Mouse (Mus musculus): Measurements from ENCODE around the gene Fasl. TPM values are rescaled to one million over a fixed set of nuclear protein-coding genes. Genes with fewer than 3 reads are reported as not detected.

Fasl gene
- polyA plus RNA-seq (2015; fragmentation: Nextera tagmentation; extraction: Ambion mirVana), result not detected in 2 replicates

DNA sequence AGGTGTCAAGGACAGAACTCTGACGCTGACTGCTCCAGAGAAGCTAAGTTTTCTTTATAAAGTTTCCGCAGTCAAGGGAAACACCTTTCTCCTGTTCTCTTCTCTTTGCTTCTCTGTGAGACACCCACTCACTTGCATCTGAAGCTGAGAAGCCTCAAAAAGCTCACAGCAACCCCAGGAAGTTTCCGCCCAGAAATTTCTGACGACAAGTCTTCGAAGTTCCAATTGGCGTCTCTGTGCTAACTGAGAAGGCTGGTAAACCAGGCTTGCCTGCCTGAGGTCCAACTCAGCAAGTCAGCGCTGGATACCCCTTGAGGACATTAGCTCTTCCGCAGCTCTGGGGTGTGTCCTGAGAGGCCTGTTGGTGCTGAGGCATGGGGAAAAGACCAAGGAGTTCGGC is at the start of gene Fasl:
Gene Fasl (minus strand): TSS at position 157 of the 400 bp plus-strand sequence.
- no peak within 1 kb of the TSS for H3K27ac ChIP-seq
- ATAC-seq, result no peak
- no peak within 1 kb of the TSS for H3K4me3 ChIP-seq (replicated peaks)
- H3K4me1 ChIP-seq (replicated peaks), result no peaks in the 10 kb centered on the region
- no peaks in the 10 kb centered on the region for H3K36me3 ChIP-seq
- WGBS, result 75% methylated on average over 9 of the region's 9 CpGs
- no peak within 1 kb of the TSS for H3K4me2 ChIP-seq (replicated peaks)
- H3K9me3 ChIP-seq, result no peaks in the 10 kb centered on the region
- H3K9ac ChIP-seq, result no peak within 1 kb of the TSS
- H3K27me3 ChIP-seq (replicated peaks), result no peaks in the 10 kb centered on the region

GRCm38 (mm10) chr1:161826677-161827076 is 38.4 kb upstream of the Fasl start:
- 0 out of 2 replicates have a peak, but pooled peaks cover 7% of the 10 kb centered on the region for H3K36me3 ChIP-seq

DNA sequence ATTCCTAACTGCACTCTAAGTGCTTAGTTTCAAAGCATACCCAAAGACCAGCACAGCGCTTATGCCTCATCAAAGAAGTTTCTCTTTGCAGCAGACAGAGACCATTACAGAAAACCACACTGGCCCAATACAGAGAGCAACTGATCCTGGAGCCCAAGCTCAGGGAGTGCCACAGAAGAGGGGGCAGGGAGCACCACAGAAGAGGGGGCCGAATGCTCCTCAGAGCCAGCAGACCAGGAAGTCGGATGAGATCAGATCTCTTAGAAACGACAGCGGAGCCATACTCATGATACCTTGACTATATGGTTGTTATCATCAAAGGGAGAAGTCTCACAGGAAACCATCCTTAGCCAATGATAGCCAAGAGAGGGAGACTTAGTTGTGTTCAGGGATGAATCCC is 21.1 kb upstream of the Fasl start:
- Histone ChIP-seq H3K9me3 (no peaks in the 10 kb centered on the region), H3K27me3 (replicated peaks) (no peaks in the 10 kb centered on the region), H3K4me3 (replicated peaks) (no peak overlapping the region), H3K9ac (no peak overlapping the region), H3K27ac (no peak overlapping the region), H3K4me1 (replicated peaks) (no peaks in the 10 kb centered on the region), H3K4me2 (replicated peaks) (no peak overlapping the region), H3K36me3 (no peaks in the 10 kb centered on the region)
- WGBS, result 86% methylated on average over 5 of the region's 5 CpGs
- no peak for ATAC-seq

More at GRCm38 (mm10) chr1:161826677-161827076, 38.4 kb upstream of the Fasl start:
- Histone ChIP-seq H3K9me3 (no peaks in the 10 kb centered on the region), H3K27me3 (replicated peaks) (no peaks in the 10 kb centered on the region), H3K4me2 (replicated peaks) (no peak overlapping the region), H3K4me3 (replicated peaks) (no peak overlapping the region), H3K27ac (no peak overlapping the region), H3K9ac (no peak overlapping the region), H3K4me1 (replicated peaks) (no peaks in the 10 kb centered on the region)
- ATAC-seq, result no peak
- 96% methylated on average over 2 of the region's 2 CpGs for WGBS

DNA sequence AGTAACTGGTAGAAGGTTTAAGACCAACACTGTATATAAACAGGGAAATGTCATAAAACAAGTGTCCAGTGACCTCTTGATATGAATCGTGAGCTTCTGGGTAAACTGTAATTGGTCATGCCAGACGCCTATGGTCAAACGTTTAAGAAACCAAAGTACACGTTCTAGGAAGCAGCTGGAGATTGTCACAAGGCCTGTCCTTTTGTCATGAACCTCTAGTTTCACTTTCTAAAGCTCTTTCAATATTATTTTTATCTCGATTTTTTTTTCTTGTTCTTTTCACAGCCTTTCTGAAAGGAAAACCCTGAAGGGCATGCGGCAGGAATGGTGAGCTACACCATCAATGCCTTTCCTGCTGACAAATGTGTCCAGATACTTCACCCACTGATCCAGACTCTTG is 20.7 kb upstream of the Fasl start:
- 43% methylated on average over 6 of the region's 6 CpGs for WGBS
- Histone ChIP-seq H3K27ac (no peak overlapping the region), H3K27me3 (replicated peaks) (no peaks in the 10 kb centered on the region), H3K4me1 (replicated peaks) (no peaks in the 10 kb centered on the region), H3K4me3 (replicated peaks) (no peak overlapping the region), H3K36me3 (no peaks in the 10 kb centered on the region), H3K9me3 (no peaks in the 10 kb centered on the region), H3K4me2 (replicated peaks) (no peak overlapping the region), H3K9ac (no peak overlapping the region)
- ATAC-seq, result no peak

DNA sequence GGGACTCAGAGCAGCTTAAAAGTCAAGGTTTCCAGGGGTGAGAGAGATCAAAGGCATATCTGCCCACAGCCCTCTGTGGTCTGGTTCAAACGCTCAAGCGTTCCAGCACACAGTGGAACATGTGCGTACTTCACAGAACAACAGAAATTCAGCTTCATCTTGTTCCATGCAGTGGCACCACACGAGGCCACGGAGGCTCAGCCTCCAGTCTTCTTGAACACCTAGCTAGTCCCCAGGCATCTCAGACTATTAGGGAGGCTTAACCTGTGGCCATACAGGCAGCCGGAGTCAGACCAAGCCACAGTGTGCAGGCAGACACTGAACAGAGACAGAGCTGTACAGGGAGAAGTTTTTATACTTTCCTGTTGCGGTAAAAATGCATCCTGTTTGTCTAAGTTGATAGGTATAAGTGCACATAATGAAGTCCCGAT is 16.3 kb upstream of the Fasl start:
- no peaks in the 10 kb centered on the region for H3K4me1 ChIP-seq (replicated peaks)
- no peak overlapping the region for H3K4me2 ChIP-seq (replicated peaks)
- no peaks in the 10 kb centered on the region for H3K27me3 ChIP-seq (replicated peaks)
- H3K9me3 ChIP-seq, result no peaks in the 10 kb centered on the region
- no peak overlapping the region for H3K4me3 ChIP-seq (replicated peaks)
- 79% methylated on average over 8 of the region's 8 CpGs for WGBS
- no peak for ATAC-seq
- H3K9ac ChIP-seq, result no peak overlapping the region
- no peak overlapping the region for H3K27ac ChIP-seq
- no peaks in the 10 kb centered on the region for H3K36me3 ChIP-seq

GRCm38 (mm10) chr1:161801321-161801720 is 13.0 kb upstream of the Fasl start:
- no peak for ATAC-seq
- no peak overlapping the region for H3K4me3 ChIP-seq (replicated peaks)
- no peaks in the 10 kb centered on the region for H3K9me3 ChIP-seq
- no peak overlapping the region for H3K9ac ChIP-seq
- no peaks in the 10 kb centered on the region for H3K27me3 ChIP-seq (replicated peaks)
- H3K4me2 ChIP-seq (replicated peaks), result no peak overlapping the region
- WGBS, result 76% methylated on average over 2 of the region's 2 CpGs
- no peaks in the 10 kb centered on the region for H3K4me1 ChIP-seq (replicated peaks)
- no peak overlapping the region for H3K27ac ChIP-seq
- no peaks in the 10 kb centered on the region for H3K36me3 ChIP-seq

DNA sequence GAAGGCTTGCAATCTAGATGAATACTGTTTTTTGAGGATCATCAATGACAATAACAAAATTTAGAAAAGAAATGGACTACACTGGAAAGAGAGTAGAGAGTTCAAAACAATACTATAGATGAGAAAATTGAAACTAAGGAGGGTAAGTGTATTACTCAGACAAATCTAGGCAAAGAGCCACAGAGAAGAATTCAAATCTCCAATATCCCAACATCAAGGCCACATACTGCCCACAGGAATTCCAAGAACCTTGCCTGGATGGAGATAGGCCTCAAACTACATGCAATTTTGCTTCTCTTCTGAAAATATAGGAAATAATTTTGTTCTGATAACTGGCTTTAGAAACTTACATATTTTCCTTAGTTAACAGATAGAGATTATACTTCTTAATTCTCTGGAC is 12.0 kb upstream of the Fasl start:
- Histone ChIP-seq H3K36me3 (no peaks in the 10 kb centered on the region), H3K27me3 (replicated peaks) (no peaks in the 10 kb centered on the region), H3K27ac (no peak overlapping the region), H3K4me1 (replicated peaks) (no peaks in the 10 kb centered on the region), H3K4me3 (replicated peaks) (no peak overlapping the region), H3K4me2 (replicated peaks) (no peak overlapping the region), H3K9me3 (no peaks in the 10 kb centered on the region), H3K9ac (no peak overlapping the region)
- ATAC-seq, result no peak

DNA sequence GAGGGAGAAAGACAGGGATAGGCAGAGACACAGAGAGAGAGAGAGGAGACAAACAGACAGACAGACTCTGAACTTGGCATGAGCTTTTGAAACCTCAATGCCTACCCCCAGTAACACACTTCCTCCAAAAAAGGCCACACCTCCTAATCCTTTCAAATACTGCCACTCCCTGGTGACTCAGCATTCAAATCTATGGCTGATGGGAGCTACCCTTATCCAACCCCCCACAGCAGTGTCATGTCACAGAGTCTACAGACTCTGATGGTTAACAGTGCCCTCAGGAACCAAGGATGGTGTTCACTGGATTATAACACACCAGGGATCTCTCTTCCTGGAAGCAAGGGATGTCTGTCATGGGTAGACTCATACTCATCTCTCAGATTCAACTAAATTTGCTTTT is 11.5 kb upstream of the Fasl start:
- Histone ChIP-seq H3K9me3 (no peaks in the 10 kb centered on the region), H3K9ac (no peak overlapping the region), H3K4me2 (replicated peaks) (no peak overlapping the region), H3K27me3 (replicated peaks) (no peaks in the 10 kb centered on the region), H3K27ac (no peak overlapping the region), H3K4me1 (replicated peaks) (no peaks in the 10 kb centered on the region), H3K36me3 (no peaks in the 10 kb centered on the region), H3K4me3 (replicated peaks) (no peak overlapping the region)
- ATAC-seq, result no peak

DNA sequence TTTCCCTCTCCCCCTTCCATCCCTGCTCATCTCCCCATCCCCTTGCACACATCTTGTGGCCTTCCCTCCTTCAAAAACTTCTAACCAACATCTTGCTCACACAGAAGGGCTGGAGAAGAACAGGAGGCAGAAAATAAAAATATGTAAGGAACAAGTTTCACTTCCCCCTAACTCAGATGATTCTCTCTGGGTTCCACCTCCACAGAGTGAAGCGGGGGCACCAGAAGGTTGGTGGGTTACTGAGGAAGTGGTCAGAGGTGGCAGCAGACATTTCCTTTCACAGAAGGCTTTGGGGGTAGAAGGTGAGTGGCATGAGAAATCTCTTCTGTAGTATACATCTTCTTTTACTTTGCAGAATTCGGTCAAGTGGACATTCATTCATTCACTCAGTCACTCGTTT is 10.6 kb upstream of the Fasl start:
- no peak for ATAC-seq
- no peak overlapping the region for H3K4me3 ChIP-seq (replicated peaks)
- no peaks in the 10 kb centered on the region for H3K27me3 ChIP-seq (replicated peaks)
- no peaks in the 10 kb centered on the region for H3K4me1 ChIP-seq (replicated peaks)
- no peaks in the 10 kb centered on the region for H3K9me3 ChIP-seq
- no peak overlapping the region for H3K9ac ChIP-seq
- WGBS, result 91% methylated on average over 3 of the region's 3 CpGs
- no peak overlapping the region for H3K4me2 ChIP-seq (replicated peaks)
- H3K36me3 ChIP-seq, result no peaks in the 10 kb centered on the region
- no peak overlapping the region for H3K27ac ChIP-seq

- no peak for ATAC-seq
- no peak overlapping the region for H3K9ac ChIP-seq
- H3K27me3 ChIP-seq (replicated peaks), result no peaks in the 10 kb centered on the region
- 79% methylated on average over 10 of the region's 10 CpGs for WGBS
- H3K4me1 ChIP-seq (replicated peaks), result no peaks in the 10 kb centered on the region
- no peaks in the 10 kb centered on the region for H3K9me3 ChIP-seq
- H3K36me3 ChIP-seq, result no peaks in the 10 kb centered on the region
- H3K4me3 ChIP-seq (replicated peaks), result no peak overlapping the region
- H3K4me2 ChIP-seq (replicated peaks), result no peak overlapping the region
- H3K27ac ChIP-seq, result no peak overlapping the region
Measured at GRCm38 (mm10) chr1:161794447-161795211, 6.3 kb upstream of the Fasl start.

DNA sequence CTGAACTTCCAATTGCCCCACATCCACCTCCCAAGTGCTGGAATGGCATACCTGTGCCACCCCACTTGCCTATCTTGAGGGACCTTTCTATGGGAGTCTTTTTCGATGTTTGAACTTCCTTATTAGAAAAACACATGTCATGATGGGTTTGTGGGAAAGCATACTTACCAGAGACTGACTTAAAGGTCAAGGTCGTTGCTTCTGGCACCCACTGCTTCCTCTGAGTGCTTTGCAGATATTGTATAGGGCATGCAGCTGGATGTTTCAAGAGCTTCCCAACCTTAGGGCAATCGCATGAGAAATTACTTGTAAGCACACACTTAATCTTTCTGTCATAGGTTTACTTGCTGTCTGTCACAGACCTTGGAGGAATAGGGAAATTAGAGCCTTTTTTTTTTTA is 5.0 kb upstream of the Fasl start:
- H3K9me3 ChIP-seq, result no peaks in the 10 kb centered on the region
- no peak overlapping the region for H3K9ac ChIP-seq
- no peak overlapping the region for H3K4me2 ChIP-seq (replicated peaks)
- ATAC-seq, result no peak
- no peaks in the 10 kb centered on the region for H3K27me3 ChIP-seq (replicated peaks)
- H3K4me3 ChIP-seq (replicated peaks), result no peak overlapping the region
- no peaks in the 10 kb centered on the region for H3K36me3 ChIP-seq
- no peak overlapping the region for H3K27ac ChIP-seq
- no peaks in the 10 kb centered on the region for H3K4me1 ChIP-seq (replicated peaks)
- WGBS, result 72% methylated on average over 3 of the region's 3 CpGs

DNA sequence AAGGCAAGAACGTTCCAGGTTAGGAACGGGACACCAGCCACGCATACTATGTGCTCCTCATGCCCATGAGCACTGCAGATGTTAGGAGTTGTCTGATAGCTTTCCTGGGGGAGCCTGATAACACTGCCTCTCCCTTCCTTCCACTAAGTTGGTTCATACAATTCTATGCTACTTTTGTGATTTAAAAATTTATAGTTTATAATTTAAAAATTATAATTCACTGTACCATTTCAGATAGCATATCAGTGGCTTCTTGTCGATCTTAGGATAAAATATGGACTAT is 4.3 kb upstream of the Fasl start:
- H3K36me3 ChIP-seq, result no peaks in the 10 kb centered on the region
- WGBS, result 87% methylated on average over 4 of the region's 4 CpGs
- no peak for ATAC-seq
- H3K4me3 ChIP-seq (replicated peaks), result no peak overlapping the region
- no peaks in the 10 kb centered on the region for H3K4me1 ChIP-seq (replicated peaks)
- H3K4me2 ChIP-seq (replicated peaks), result no peak overlapping the region
- H3K27me3 ChIP-seq (replicated peaks), result no peaks in the 10 kb centered on the region
- no peak overlapping the region for H3K9ac ChIP-seq
- no peaks in the 10 kb centered on the region for H3K9me3 ChIP-seq
- no peak overlapping the region for H3K27ac ChIP-seq

- Histone ChIP-seq H3K27me3 (replicated peaks) (no peaks in the 10 kb centered on the region), H3K4me2 (replicated peaks) (no peak overlapping the region), H3K9me3 (no peaks in the 10 kb centered on the region), H3K27ac (no peak overlapping the region), H3K4me1 (replicated peaks) (no peaks in the 10 kb centered on the region), H3K9ac (no peak overlapping the region), H3K4me3 (replicated peaks) (no peak overlapping the region), H3K36me3 (no peaks in the 10 kb centered on the region)
- WGBS, result 88% methylated on average over 8 of the region's 8 CpGs
- peak; percentile 34; the same call in 1 of the 2 replicates for ATAC-seq
Measured at GRCm38 (mm10) chr1:161791854-161792686, 3.8 kb upstream of the Fasl start.
